9 mouse cellular contexts compared by ENCODE assay signal in the genomic region with DNA sequence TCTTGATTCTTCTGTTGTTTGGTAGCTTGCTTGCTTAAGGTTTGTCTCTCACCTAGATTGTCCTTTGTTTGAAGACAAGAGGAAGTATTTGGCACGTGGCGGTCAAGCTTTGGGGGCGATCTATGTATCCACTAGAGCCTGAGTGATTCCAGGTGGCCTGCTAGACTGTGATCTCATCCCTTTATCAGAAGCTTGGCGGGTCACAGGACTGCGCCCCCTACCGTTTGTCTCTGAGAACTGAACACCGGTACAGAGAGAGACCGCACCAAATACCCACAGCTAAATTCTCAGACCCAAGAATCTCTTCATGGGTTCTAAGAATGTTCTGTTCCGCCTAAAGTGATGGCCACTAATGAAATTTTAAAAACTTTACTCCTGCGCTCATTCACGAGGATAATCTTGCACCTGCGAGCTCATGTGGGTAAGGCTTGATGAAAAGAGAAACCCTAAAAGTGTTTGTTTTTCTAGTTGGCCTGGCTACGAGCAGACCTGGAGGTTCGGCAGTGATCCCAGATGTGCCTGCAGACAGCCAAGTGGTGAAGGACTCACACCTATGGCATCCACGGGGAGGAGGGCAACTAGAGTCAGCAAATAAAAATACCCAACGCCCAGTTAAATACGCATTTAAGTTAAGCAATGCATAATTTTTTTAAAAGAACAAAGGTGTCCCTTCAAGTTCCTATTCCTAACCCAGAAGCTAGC. TPM values are rescaled to one million over a fixed set of nuclear protein-coding genes. Genes with fewer than 3 reads are reported as not detected.
DNase-seq lines count a peak whose midpoint lies in the region; ATAC-seq and TF ChIP-seq lines count a peak whose summit lies in the region.
"Had no signal": no experiment of that assay in that cellular context is flagged by ENCODE, and none has a peak within 500 bp of the region (broad histone marks: within the 10 kb centered on the region; RNA-seq: fewer than 3 reads in every experiment).

No protein-coding gene starts in this region.

- no peak overlapping the region for H3K4me2 ChIP-seq in liver, embryonic 11.5 days
- H3K4me2 ChIP-seq: lung, embryonic 15.5 days had no signal

- peak; percentile 60 for TF ChIP-seq CTCF in gastrocnemius, adult 2 months (IDR thresholded peaks at IDR 0.05)

- H3K36me3 ChIP-seq in embryonic facial prominence, embryonic 10.5 days (replicated peaks) = no peaks in the 10 kb centered on the region
- no peaks in the 10 kb centered on the region for H3K36me3 ChIP-seq in liver, embryonic 11.5 days (ENCODE audit: control insufficient read depth, insufficient read depth, low read length)
- H3K36me3 ChIP-seq: lung, embryonic 15.5 days had no signal

- H3K4me3 ChIP-seq in gastrocnemius, adult 2 months = no peak overlapping the region
- no peak overlapping the region for H3K4me3 ChIP-seq in embryonic facial prominence, embryonic 10.5 days
- H3K4me3 ChIP-seq in liver, embryonic 11.5 days (ENCODE audit: low read depth, low read length) = no peak overlapping the region
- H3K4me3 ChIP-seq: lung, embryonic 15.5 days had no signal

- H3K27me3 ChIP-seq in embryonic facial prominence, embryonic 10.5 days (replicated peaks; ENCODE audit: low read depth, poor library complexity, severe bottlenecking) = no peaks in the 10 kb centered on the region
- no peaks in the 10 kb centered on the region; the same call in 1 of the 2 replicates for H3K27me3 ChIP-seq in liver, embryonic 11.5 days (replicated peaks; ENCODE audit: control insufficient read depth, insufficient read depth, low read length)
- H3K27me3 ChIP-seq: lung, embryonic 15.5 days had no signal

- intact Hi-C loops in gastrocnemius, adult 2 months (cut with DNase I) = no loop called here

- no peaks in the 10 kb centered on the region for H3K9me3 ChIP-seq in embryonic facial prominence, embryonic 10.5 days
- H3K9me3 ChIP-seq in liver, embryonic 11.5 days (ENCODE audit: control insufficient read depth, low read length) = no peaks in the 10 kb centered on the region
- H3K9me3 ChIP-seq: lung, embryonic 15.5 days had no signal

- DNase-seq in gastrocnemius, adult 2 months = peak; percentile 27
- no peak for DNase-seq in gastrocnemius, adult 18-20 months (ENCODE audit: low spot score)
- peak; percentile 40 for DNase-seq in urinary bladder, postnatal 25 days (ENCODE audit: low spot score)
- DNase-seq in urinary bladder, adult 18-20 months (ENCODE audit: low spot score in 2 of 2) = no peak
- DNase-seq in embryonic facial prominence, embryonic 10.5 days (ENCODE audit: low spot score) = peak; percentile 82
- DNase-seq in liver, embryonic 11.5 days (ENCODE audit: low spot score) = peak; percentile 47
- DNase-seq in MN1 (ENCODE audit: low spot score) = no peak
- no peak for DNase-seq in ovary, adult 18-20 months (ENCODE audit: low spot score)

- 35% methylated on average over 17 of the region's 17 CpGs for WGBS in embryonic facial prominence, embryonic 10.5 days
- 33% methylated on average over 17 of the region's 17 CpGs for WGBS in liver, embryonic 11.5 days

- H3K9ac ChIP-seq in liver, embryonic 11.5 days (ENCODE audit: low read depth, low read length) = no peak overlapping the region
- H3K9ac ChIP-seq: lung, embryonic 15.5 days had no signal

- no peak overlapping the region for H3K27ac ChIP-seq in gastrocnemius, adult 2 months
- no peak overlapping the region for H3K27ac ChIP-seq in embryonic facial prominence, embryonic 10.5 days (replicated peaks)
- no peak overlapping the region for H3K27ac ChIP-seq in liver, embryonic 11.5 days (ENCODE audit: low read depth, low read length)
- H3K27ac ChIP-seq: lung, embryonic 15.5 days had no signal

- no peaks in the 10 kb centered on the region for H3K4me1 ChIP-seq in embryonic facial prominence, embryonic 10.5 days
- no peaks in the 10 kb centered on the region for H3K4me1 ChIP-seq in liver, embryonic 11.5 days (replicated peaks; ENCODE audit: control insufficient read depth, insufficient read depth, low read length)

- no peak for ATAC-seq in liver, embryonic 11.5 days (replicated peaks; ENCODE audit: low FRiP score)

RNA-seq across cellular contexts. Expression of a gene that starts 12.8 kb away (rescaled TPM):
- not detected for total RNA-seq in gastrocnemius, adult 2 months (2021)
- total RNA-seq in gastrocnemius, adult 18-20 months (2021) = not detected
- 0.05 TPM in 1 of 2 replicates, not detected in the other for polyA plus RNA-seq in embryonic facial prominence, embryonic 10.5 days (2016; fragmentation: Nextera tagmentation; extraction: Ambion mirVana)
- polyA plus RNA-seq in liver, embryonic 11.5 days (2014; fragmentation: Nextera tagmentation; extraction: Ambion mirVana) = 0.14 TPM in 1 of 2 replicates, not detected in the other

RNA-seq across cellular contexts. Expression of a gene that starts 50.3 kb away (rescaled TPM):
- under 1 TPM in 1 of 2 experiments, not detected in 1; 0.20 TPM for total RNA-seq in gastrocnemius, adult 2 months (2021)
- total RNA-seq in gastrocnemius, adult 18-20 months (2021) = under 1 TPM; 0.11 to 0.36 TPM
- 2.2 and 2.7 TPM in 2 replicates for polyA plus RNA-seq in embryonic facial prominence, embryonic 10.5 days (2016; fragmentation: Nextera tagmentation; extraction: Ambion mirVana)
- polyA plus RNA-seq in liver, embryonic 11.5 days (2014; fragmentation: Nextera tagmentation; extraction: Ambion mirVana) = 7.5 and 7.9 TPM in 2 replicates

Comparison
In these comparisons a context has a peak if more than half of its experiments do, and no peak if none do; other contexts are left out.
1. DNase-seq: peak in gastrocnemius, adult 2 months (single experiment), urinary bladder, postnatal 25 days (single experiment), embryonic facial prominence, embryonic 10.5 days (single experiment) and liver, embryonic 11.5 days (single experiment); none in gastrocnemius, adult 18-20 months (single experiment), urinary bladder, adult 18-20 months (0 of 2), MN1 (single experiment) and ovary, adult 18-20 months (single experiment).